Mouse (Mus musculus) gastrocnemius, postnatal 4 days (tissue): ENCODE data around the gene Ctns. TPM values are rescaled to one million over a fixed set of nuclear protein-coding genes. Genes with fewer than 3 reads are reported as not detected.
A peak's percentile ranks its signal among the peaks of the same experiment; 100 is the strongest.

Experiments used
- DNase-seq, 2 experiments: peaks; one replicate each; pipeline ENCODE4 v3.0.0; 2021 to 2022; ENCODE audit warnings: low spot score in 2 of 2, mixed read lengths in 2 of 2
- long read RNA-seq, 2 experiments: library from polyadenylated mRNA; stranded (forward); transcript quantifications; one replicate each; pipeline ENCODE4 v2.0.0; 2021
- total RNA-seq, 2 experiments: library from RNA; stranded (reverse); gene quantifications; 2 replicates each; pipeline ENCODE4 v1.2.3; 2021

Gene Ctns
- total RNA-seq: 10 to 100 TPM; 13.8 to 14.0 TPM
- long read RNA-seq, experiment 1, transcript Ctns-201 (11 exons, 2,570 nt): major isoform, 9 of 18 reads
- long read RNA-seq, experiment 1, partial matches to known transcripts: 4 of 18 reads
- long read RNA-seq, experiment 1, other reads (novel, unspliced or antisense): 4 of 18 reads
- long read RNA-seq, experiment 2, transcript Ctns-201 (11 exons, 2,570 nt): major isoform, 6 of 14 reads
- long read RNA-seq, experiment 2, partial matches to known transcripts: 4 of 14 reads
- long read RNA-seq, experiment 2, other reads (novel, unspliced or antisense): 2 of 14 reads

- peak in 1 of 2 experiments; percentile 79 for DNase-seq
These were observed at the start of gene Ctns for GRCm38 (mm10) chr11:73198603-73199229. Gene Ctns (minus strand): TSS chr11:73199042.

DNA sequence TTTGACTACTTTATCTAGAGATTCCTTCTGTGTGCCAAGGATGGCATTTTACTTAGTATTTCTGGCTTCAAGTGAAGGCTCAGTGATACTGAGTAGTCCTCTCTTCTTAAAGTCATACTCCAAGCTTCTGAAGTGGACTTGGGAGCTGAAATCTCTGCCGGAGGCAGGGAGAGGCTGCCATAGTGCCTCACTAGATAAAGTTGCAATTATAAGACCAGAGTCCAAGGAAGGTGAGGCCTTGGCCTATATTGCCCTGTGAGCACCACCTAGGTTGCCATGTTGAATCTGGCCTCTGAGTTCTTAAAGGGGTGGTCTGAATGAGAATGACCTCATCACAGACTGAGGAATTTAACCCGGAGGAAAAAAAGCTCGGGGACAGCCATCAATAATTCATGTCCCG lies 43.9 kb upstream of the Ctns start:
- no peak for DNase-seq

GRCm38 (mm10) chr11:73242199-73242598 lies 43.4 kb upstream of the Ctns start:
- DNase-seq: no peak

DNA sequence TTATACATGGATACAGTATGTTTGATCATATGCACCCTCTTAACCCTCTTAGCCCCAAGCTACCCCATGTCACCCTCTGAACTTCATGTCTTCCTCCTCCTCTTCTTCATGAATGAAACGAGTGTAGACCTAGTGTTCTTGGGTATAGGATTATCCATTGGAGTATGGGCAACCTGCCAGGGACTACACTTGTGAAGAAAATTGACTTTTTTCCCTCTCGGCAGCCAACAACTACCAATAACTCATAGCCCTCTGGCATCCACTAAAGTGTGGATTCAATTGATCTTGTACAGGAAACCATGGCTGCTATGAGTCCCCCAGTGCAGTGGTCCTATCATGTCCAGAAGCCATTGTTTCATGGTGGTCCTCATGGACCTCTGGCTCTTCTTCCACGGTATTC lies 37.9 kb upstream of the Ctns start:
- peak in 1 of 2 experiments; percentile 28 for DNase-seq

DNA sequence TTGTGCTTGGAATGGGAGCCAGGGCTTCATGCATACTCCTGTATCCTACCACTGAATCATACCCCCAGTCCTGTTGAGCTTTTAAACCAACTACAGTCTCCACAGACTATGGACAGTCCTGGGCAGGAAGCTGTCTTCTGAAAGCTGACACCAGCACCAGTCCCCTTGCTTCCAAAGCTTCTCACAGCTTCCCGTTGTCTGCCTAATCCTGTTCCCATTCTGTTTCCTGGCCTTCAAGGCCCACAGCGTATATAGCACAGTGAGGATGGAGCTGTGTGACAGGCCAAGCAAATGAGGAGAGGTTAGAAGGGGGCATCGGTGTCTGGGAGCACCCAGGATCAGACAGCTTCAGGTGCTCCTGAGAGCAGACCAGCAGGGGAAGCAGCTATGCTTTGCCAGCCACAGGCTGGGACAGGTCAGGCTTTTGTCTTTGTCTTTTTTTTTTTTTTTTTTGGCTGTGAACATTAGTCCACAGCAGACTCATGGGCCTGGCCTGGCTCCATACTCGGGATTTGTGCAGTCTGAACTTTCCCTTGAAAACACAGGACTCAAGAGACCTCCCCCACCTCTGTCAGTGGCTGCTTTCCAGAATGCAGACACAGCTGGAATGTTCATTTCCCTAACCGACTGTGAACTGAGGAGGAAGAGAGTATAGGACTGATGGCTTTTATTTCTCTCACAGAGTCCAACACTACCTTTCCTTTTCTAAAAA lies 37.3 kb upstream of the Ctns start:
- peak; percentile 48 to 87 for DNase-seq

GRCm38 (mm10) chr11:73233992-73234391 lies 35.1 kb upstream of the Ctns start, which contains the start of gene Trpv1:
Gene Trpv1 (plus strand): TSS chr11:73234292.
- DNase-seq: no peak

DNA sequence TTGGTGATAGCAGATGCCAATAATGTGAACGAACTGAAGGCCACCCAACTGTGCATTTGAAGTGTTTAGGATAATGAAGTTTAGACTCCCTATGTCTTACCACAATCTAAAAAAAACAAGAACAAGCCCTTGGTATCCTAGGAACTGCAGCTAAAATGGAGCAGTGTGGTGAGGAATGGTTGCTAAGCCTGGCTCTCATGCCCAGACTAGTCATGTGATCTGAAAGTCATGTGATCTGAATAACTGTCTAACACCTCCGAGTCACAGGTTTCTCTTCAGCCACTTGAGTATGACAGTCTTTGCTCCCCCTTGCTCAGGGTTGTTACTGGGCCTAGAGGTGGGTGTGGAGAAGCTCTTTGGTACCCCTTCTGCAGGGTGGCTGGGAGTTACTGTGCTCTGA lies 33.7 kb upstream of the Ctns start:
- DNase-seq: no peak

DNA sequence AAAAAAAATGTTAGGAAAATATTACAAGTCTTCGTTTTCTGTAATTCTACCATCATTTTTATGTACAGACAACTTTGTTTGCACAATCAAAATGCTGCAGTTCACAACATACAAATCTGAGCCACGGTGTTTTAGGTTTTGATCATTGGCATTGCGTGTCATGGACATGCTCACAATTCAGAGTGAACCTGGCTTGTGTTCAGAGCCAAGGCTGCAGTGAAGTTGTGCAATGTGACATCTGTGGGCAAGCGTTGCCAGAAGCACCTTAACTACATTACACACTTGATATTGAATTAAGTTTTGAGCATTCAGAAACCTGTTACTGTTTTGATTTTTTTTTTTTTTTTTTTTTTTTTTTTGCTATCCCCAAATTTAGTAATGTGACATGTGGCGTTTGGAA lies 31.2 kb upstream of the Ctns start:
- no peak for DNase-seq

- DNase-seq: no peak
These were observed 30.0 kb upstream of the Ctns start for GRCm38 (mm10) chr11:73228881-73229280.

GRCm38 (mm10) chr11:73225856-73226255 lies 27.0 kb upstream of the Ctns start:
- DNase-seq: no peak

GRCm38 (mm10) chr11:73223966-73224365 lies 25.1 kb upstream of the Ctns start:
- DNase-seq: no peak

DNA sequence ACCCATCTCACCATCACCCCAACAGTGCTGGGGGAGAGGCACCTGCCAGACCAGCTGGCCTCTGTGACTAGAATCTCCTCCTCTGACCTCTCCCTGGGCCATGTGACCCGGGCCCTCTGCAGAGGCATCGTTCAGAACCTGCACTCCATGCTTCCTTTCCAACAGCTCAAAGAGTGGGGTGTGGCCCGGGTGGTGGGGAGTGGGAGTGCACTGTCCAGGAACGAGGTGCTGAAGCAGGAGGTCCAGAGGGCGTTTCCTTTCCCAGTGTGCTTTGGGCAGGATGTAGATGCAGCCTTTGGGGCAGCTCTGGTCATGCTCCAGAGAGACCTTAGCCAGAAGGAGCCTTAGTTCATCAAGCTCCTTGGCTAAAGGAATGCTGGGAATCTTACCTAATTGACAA lies 24.0 kb upstream of the Ctns start:
- no peak for DNase-seq

DNA sequence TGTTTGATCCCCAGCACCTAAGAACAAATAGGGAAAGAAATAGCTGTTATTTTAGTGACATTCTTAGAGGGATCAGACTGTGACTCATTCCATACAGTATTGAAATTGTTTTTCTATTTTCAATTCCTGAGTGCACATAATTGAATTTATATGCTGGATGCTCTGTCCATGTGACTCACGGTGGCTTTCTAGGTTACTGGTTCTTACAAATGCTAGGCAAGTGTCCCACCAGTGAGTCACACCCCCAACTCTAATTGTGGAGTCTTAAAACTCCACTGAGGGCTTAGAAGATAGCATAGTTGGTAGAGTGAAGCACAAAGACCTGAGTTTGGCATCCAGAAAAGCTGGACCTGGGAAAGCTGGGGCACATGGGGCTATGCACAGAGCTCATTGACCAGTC lies 21.8 kb upstream of the Ctns start:
- DNase-seq: no peak

DNA sequence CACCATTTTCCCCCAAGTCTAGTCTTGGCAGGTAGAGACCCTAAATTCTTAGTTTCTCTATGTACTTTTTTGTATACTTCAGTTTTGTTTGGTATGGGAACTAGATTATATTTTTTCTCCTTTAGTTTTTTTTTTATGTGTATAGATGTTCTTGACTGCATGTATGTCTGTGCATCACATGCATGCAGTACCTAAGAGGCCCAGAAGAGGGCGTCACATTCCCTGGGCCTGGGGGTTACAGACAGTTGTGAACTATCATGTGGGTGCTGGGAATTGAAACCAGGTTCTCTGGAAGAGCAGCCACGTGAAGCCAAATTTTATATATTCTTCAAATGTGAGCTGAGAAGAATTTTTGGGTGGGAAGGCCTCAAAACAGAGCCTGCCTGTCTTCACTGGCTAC lies 20.8 kb upstream of the Ctns start:
- no peak for DNase-seq

GRCm38 (mm10) chr11:73213956-73214355 lies 15.1 kb upstream of the Ctns start:
- DNase-seq: no peak

- no peak for DNase-seq
These were observed 8.8 kb upstream of the Ctns start for GRCm38 (mm10) chr11:73207621-73208020.

GRCm38 (mm10) chr11:73205194-73205593 lies 6.4 kb upstream of the Ctns start:
- DNase-seq: no peak

DNA sequence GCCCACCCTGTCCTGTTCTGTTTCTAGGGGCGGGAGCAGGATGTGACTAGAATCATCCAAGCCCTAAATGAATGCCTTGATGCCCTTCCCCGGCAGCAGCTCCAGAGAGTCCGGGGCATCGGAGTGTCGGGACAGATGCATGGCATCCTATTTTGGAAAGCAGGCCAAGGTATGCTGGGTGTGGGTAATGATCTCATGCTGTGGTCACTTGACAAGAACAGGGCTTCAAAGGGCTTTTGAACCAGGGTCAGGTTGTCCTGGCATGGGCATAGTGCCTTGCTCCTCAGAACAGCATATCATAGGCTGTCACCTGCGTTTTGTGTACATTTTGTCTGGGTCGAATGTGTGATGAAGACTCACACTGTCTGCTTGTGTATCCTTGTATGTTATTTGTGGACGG lies 5.1 kb upstream of the Ctns start:
- no peak for DNase-seq

DNA sequence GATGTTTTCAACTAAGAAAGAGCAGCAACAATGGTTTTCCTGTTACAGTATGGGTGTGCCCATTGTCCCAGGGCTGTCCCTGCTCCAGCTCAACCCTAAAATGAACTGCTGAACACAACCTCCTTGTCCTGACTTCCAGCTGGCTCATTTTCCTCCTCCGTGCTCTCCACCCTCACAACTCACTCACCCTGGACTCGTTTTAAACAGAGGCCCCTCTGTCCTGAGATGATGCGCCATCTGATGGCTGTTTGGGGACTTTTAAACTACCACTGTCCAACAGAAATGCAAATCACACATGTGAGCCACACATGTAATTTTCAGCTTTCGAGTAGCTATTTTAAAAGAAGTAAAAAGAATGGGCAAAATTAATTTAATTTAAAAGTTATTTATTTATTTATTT lies 2.8 kb upstream of the Ctns start:
- peak in 1 of 2 experiments; percentile 29 for DNase-seq

DNA sequence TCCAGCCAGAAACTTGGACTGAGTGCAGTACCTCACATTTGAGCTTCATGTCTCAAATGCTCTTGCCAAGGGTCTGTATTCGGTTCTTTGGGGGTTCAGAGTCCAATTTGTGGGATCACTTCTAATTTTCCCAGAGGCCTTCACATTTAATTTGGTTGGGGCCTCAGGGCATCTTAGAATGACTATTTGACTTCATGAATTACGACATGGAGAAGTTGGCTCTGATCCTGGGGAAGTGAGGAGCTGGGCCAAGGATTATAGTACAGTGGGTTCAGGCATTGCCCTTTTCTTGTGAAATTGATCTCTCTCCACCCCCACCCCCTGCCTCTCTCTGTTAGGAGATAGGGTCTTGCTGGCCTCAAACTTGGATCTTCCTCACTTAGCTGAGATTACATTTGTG lies 2.2 kb upstream of the Ctns start:
- no peak for DNase-seq

DNA sequence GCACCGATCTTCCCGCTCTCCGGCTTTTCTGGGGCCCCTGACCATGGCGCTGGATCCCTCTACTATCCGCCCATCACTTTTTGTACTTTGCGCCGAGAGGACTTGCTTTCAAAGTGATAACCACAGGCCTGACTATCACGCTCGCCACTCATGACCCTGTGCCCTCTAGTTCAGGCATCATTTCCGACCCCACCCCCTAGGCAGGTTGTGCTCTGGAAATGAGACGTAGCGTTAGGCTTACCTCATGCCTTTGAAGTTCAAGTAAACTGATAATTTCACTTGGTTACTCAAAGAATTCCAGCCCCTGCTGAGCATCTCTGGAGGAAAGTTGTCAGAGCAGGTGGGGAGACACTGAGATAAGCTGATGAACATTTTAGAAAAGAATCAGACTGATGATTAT lies 1.0 kb upstream of the Ctns start:
- DNase-seq: no peak

GRCm38 (mm10) chr11:73199230-73199712 lies 429 bp upstream of the Ctns start, which contains the start of gene Shpk:
Gene Shpk (plus strand): TSS chr11:73199460.
- DNase-seq: peak; percentile 83 to 94
